Mouse (Mus musculus) C2C12 (cell line): ENCODE measurements around the gene Pkig. TPM values are rescaled to one million over a fixed set of nuclear protein-coding genes. Genes with fewer than 3 reads are reported as not detected.

Experiments used
- H3K27me3 ChIP-seq: one replicate; pipeline ENCODE4 v1.6.1; 2011; ENCODE audit not compliant: control insufficient read depth, insufficient read depth, insufficient read length
- H3K36me3 ChIP-seq: one replicate; pipeline ENCODE4 v1.6.1; 2011; ENCODE audit not compliant: control insufficient read depth, insufficient read depth
- H3K4me3 ChIP-seq: one replicate; pipeline ENCODE4 v1.5.1; 2011; ENCODE audit warnings: mild to moderate bottlenecking, control low read depth; ENCODE audit not compliant: poor library complexity, insufficient read depth, severe bottlenecking
- H3K79me2 ChIP-seq: one replicate; pipeline ENCODE4 v1.6.1; 2011; ENCODE audit not compliant: control insufficient read depth, insufficient read depth
- H3K79me3 ChIP-seq: one replicate; pipeline ENCODE4 v1.6.1; 2011; ENCODE audit warnings: low read depth, control low read depth
- H3ac ChIP-seq: one replicate; pipeline ENCODE3; 2011; ENCODE audit warnings: low read depth; ENCODE audit not compliant: control insufficient read depth, insufficient read length
- CEBPB ChIP-seq: IDR thresholded peaks from one replicate; pipeline ENCODE4 v1.6.1; 2011; ENCODE audit warnings: low read depth, mild to moderate bottlenecking, control low read depth, moderate library complexity
- CTCF ChIP-seq: IDR thresholded peaks from one replicate; pipeline ENCODE4 v1.5.1; 2011; ENCODE audit not compliant: control insufficient read depth, insufficient read depth, insufficient read length
- FOSL1 ChIP-seq: IDR thresholded peaks from one replicate; pipeline ENCODE4 v1.8.0; 2011; ENCODE audit warnings: mild to moderate bottlenecking, low read length; ENCODE audit not compliant: poor library complexity, insufficient read depth, severe bottlenecking
- MAX ChIP-seq: IDR thresholded peaks from one replicate; pipeline ENCODE4 v1.6.1; 2011; ENCODE audit warnings: mild to moderate bottlenecking, control low read depth
- MYOD1 ChIP-seq: IDR thresholded peaks from one replicate; pipeline ENCODE4 v1.6.1; 2011; ENCODE audit warnings: low read depth; ENCODE audit not compliant: control insufficient read depth, insufficient read length
- MYOG ChIP-seq: IDR thresholded peaks from one replicate; pipeline ENCODE4 v1.6.1; 2011; ENCODE audit not compliant: control insufficient read depth, insufficient read length; ENCODE audit errors: extremely low read depth
- USF1 ChIP-seq: IDR thresholded peaks from one replicate; pipeline ENCODE4 v1.6.1; 2011; ENCODE audit warnings: low read depth, mild to moderate bottlenecking, control low read depth, moderate library complexity
- polyA plus RNA-seq: library from polyadenylated mRNA; unstranded; fragments of >200 nt; fragmentation: generic; extraction: Trizol; gene quantifications from one replicate; pipeline ENCODE4 v1.2.1, GENCODE M21; 2012; ENCODE audit warnings: missing spikeins

Pkig gene
- polyA plus RNA-seq, 1 experiment: 254 TPM

DNA sequence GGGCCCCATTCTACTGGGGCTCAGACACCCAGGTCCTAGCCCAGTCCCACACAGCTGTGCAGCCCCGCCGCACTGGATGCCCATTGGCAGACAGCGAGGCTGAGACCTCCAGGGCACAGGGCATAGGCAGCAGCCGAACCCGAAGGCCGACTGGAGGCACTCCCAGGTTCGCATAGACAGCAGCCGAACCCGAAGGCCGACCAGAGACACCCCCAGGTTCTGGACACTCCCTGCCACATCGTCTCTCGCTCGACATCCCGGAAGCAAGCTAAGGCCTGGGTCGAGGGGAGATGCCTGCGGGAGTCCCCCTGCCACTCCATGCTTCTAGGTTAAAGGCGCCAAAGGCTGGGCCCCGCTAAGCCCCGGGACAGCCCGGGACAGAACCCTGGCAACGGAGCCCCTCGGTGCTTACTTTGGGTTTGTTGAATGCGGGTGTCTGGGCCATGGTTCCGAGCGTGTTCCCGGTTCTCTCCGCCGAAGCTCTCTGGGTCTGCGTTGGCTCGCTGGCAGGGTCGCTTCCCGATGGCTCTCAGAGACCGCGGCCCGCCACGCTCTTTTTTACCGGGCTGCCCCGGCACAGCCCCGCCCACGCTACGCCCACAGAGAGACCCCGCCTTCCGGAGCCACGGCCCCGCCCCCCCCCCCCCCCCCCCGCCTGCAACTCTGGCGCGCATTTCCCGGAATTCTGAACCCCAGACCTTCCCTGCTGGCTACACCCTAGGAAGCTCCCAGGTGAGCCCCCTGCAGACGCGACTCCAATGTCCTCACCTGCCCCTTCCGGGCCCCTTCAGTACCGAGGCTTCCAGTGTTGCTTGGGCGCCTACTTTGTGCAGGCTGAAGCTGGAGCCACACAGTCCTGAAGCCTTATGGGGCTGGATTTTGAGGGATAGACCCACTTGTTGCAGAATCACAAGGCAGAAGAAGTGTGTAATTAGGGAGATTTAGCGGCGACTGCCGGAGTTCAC is 91.7 kb downstream of the Pkig start, which contains the start of gene Ada:
Gene Ada, minus strand, starts transcription at position 593 of the 965 bp plus-strand sequence.
- no peak for TF ChIP-seq MYOD1
- no peak for TF ChIP-seq CTCF
- no peak for TF ChIP-seq MYOG
- no peak for TF ChIP-seq CEBPB
- no peak for TF ChIP-seq FOSL1
- no peak for TF ChIP-seq MAX
- no peak for TF ChIP-seq USF1
- peak within 1 kb of the TSS; percentile 60 for H3ac ChIP-seq
- no peaks in the 10 kb centered on the region for H3K79me2 ChIP-seq
- H3K4me3 ChIP-seq: peak within 1 kb of the TSS; percentile 14
- H3K36me3 ChIP-seq: no peaks in the 10 kb centered on the region
- H3K79me3 ChIP-seq: no peaks in the 10 kb centered on the region
- H3K27me3 ChIP-seq: peaks cover 17% of the 10 kb centered on the region

DNA sequence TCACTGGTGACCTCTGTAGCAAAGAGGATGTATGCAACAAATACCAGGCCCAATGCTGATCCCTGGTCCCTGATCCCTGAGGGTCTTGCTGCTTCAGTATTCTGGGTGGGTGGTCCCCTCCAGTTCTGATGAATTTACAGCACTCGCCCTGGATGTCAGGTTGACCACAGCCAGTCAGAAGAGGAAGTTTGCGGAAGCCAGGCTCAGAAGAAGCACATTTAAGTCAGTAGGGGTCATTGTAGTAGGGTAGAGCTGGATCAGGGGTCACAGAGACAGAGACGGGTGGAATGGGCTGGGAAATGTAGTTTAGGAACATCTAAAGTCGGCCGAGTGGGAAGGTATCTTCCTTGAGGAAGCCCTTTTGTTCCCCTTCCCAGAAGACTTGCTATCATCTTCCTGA is 96.0 kb downstream of the Pkig start:
- Histone ChIP-seq H3K4me3 (no peak overlapping the region), H3ac (no peak overlapping the region), H3K79me3 (no peaks in the 10 kb centered on the region), H3K36me3 (no peaks in the 10 kb centered on the region), H3K79me2 (no peaks in the 10 kb centered on the region), H3K27me3 (peaks cover 4% of the 10 kb centered on the region)
- TF ChIP-seq CEBPB (no peak), USF1 (no peak), FOSL1 (no peak), MAX (no peak), MYOD1 (no peak), MYOG (no peak), CTCF (no peak)

DNA sequence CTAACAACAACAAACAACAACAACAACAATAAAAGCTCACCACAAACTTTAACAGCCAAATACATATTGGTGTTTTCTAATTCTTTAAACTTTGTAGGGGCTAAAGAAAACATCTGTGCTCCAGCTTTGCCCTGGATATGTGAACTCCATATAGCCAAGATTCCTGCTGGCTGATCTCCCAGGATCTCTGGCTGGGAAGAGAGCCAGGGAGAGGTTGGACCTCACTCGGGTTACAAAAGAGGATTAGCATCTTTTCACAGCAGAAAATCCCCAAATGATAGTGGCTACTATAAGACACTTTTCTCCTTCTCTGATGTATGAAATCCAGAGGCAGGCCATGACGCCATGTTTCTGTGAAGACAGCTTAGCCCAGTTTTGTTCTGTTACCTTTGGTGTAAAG is 98.5 kb downstream of the Pkig start:
- Histone ChIP-seq H3K27me3 (peaks cover 4% of the 10 kb centered on the region), H3K36me3 (no peaks in the 10 kb centered on the region), H3K79me2 (no peaks in the 10 kb centered on the region), H3ac (no peak overlapping the region), H3K79me3 (no peaks in the 10 kb centered on the region), H3K4me3 (no peak overlapping the region)
- TF ChIP-seq MAX (no peak), FOSL1 (no peak), CTCF (no peak), MYOG (no peak), MYOD1 (no peak), USF1 (no peak), CEBPB (no peak)

DNA sequence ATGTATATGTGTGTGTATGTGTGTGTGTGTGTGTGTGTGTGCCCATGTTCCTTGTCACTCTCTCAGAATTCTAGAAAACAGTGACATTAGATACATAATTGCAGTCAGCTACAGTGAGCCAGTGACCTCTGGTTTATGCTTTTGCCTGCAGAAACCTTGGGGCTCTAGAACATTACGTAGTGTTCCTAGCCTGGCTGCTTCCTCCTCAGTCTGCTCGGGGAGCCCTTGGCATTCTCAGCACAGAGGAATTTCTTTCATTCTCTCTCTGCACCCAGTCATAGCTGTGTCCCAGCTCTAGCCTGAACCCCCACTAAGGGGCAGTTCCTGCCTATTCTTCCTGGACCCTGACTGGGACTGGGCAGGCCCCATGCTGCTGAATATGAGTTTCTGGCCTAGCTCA is 100.0 kb downstream of the Pkig start:
- TF ChIP-seq USF1 (no peak), MAX (no peak), MYOG (no peak)
- peaks cover under 1% of the 10 kb centered on the region for H3K27me3 ChIP-seq
- H3K36me3 ChIP-seq: no peaks in the 10 kb centered on the region
- no peak overlapping the region for H3K4me3 ChIP-seq
- H3K79me3 ChIP-seq: no peaks in the 10 kb centered on the region
- no peak overlapping the region for H3ac ChIP-seq
- H3K79me2 ChIP-seq: no peaks in the 10 kb centered on the region

DNA sequence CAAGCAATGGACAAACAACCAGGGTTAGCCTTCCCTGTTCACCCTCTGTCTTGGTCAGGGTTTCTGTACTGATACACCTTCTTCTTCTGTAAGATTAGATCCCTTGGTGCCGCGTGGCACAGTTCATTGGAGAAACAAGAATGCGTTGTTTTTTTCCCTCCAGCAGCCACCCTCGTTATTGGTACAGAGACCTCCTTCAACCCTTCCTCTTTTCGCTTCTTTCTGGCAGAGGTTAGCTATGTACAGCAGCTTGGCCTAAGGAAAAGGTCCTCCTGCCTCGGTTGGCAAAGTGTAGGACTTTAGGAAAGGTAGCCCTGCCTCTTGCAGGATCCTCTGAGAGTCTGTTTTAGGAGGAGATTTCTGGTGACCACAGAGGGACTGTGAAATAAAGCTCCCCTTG is 102.4 kb downstream of the Pkig start:
- TF ChIP-seq MYOD1: no peak
- no peak for TF ChIP-seq CEBPB
- no peak for TF ChIP-seq CTCF
- TF ChIP-seq FOSL1: no peak
- TF ChIP-seq MYOG: no peak
- TF ChIP-seq MAX: no peak
- no peak for TF ChIP-seq USF1
- H3K79me3 ChIP-seq: no peaks in the 10 kb centered on the region
- H3K79me2 ChIP-seq: no peaks in the 10 kb centered on the region
- H3K4me3 ChIP-seq: no peak overlapping the region
- H3K27me3 ChIP-seq: peaks cover 18% of the 10 kb centered on the region
- no peak overlapping the region for H3ac ChIP-seq
- H3K36me3 ChIP-seq: no peaks in the 10 kb centered on the region

DNA sequence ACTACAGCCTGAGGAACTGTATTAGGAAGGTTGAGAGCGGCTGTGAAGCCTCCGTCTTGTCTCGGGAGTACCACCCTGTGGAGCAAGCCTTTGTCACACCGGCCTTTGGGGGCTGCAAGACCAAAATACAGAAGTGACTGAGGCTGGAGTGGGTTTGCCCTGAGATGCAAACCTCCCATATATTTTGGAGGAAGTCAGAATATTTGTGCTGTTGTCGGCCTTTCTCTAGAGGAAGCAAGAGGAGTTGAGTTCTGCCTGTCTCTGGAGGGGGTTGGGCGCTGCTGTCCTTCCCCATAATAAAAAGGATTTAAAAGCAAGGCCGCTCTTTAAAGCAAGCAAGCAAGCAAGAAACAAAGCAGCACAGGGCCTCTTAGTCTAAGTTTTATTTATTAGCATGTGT is 103.2 kb downstream of the Pkig start:
- TF ChIP-seq FOSL1 (no peak), CEBPB (no peak), MYOG (no peak), CTCF (no peak), USF1 (no peak), MYOD1 (no peak), MAX (no peak)
- Histone ChIP-seq H3ac (no peak overlapping the region), H3K4me3 (no peak overlapping the region), H3K79me3 (no peaks in the 10 kb centered on the region), H3K79me2 (no peaks in the 10 kb centered on the region), H3K27me3 (peaks cover 18% of the 10 kb centered on the region), H3K36me3 (no peaks in the 10 kb centered on the region)
